Mouse (Mus musculus): ENCODE results near the gene Tesc. TPM values are rescaled to one million over a fixed set of nuclear protein-coding genes. Genes with fewer than 3 reads are reported as not detected.

Gene Tesc
- polyA plus RNA-seq, 1 experiment from 2014 or later = 29.5 TPM

DNA sequence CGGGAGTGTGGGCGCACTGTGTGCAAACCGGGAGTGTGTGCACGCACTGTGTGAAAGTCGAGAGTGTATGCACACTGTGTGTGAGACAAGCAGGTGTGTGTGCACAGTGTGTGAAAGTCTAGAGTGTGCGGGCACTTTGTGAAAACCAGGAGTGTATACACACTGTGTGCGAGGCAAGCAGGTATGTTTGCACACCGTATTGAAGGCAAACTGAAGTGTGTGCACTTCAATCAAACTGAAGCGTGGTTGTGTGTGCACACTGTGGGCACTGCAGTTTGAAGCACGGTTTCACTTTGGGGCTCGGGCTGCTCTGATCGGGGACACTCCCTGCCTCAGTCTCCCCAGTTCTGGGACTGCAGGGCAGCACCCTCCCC is 1.5 kb downstream of the Tesc start:
- peaks cover 17% of the 10 kb centered on the region for H3K27me3 ChIP-seq
- DNase-seq (ENCODE audit: low read depth, low spot score) (no peak), ATAC-seq (no peak)
- POLR2A ChIA-PET = no interaction called here
- CTCF ChIA-PET = no interaction called here
- in situ Hi-C loops (cut with MboI; ENCODE audit: low pct_unique_long_range_greater_than_20kb) = no loop called here
- TF ChIP-seq CTCF (IDR thresholded peaks at IDR 0.05) = no peak

- no peak for DNase-seq (ENCODE audit: low read depth, low spot score)
- peak; percentile 29 for ATAC-seq
- in situ Hi-C loops (cut with MboI; ENCODE audit: low pct_unique_long_range_greater_than_20kb) = no loop called here
- CTCF ChIA-PET = no interaction called here
- H3K27me3 ChIP-seq = peaks cover 17% of the 10 kb centered on the region
- POLR2A ChIA-PET = no interaction called here
- no peak for TF ChIP-seq CTCF (IDR thresholded peaks at IDR 0.05)
Measured at GRCm38 (mm10) chr5:118029420-118029819, 1.9 kb downstream of the Tesc start.

DNA sequence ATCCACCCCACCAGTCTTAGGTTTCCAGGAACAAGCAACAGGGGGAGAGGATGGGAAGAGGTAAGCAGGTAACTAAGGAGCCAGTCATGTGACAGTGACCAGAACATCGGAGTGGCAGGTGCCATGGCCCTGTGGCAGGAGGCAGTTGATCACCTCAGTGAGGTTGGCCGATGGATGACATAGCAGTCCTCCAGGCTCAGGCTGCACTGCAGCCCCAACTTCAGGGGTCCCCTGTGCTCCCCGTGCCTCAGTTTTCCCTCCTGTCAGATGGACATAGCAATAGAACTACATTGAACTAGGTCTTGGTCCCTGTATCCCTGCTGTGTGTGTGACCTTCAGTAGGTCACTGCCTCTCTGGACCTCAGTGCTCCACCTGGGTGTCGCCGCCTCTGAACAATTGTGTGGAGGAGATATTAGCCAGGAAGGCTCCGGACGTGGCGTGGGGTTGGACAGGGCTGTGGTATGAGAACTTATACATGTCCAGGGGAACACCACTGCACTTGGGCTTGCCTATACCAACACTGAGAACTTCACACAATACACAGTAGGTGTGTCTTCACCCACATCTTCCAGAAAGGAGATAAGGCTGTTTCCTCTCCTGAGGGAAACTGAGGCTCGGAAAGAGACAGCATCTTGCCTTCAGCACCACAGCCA is 2.6 kb downstream of the Tesc start:
- in situ Hi-C loops (cut with MboI; ENCODE audit: low pct_unique_long_range_greater_than_20kb) = no loop called here
- ATAC-seq (no peak), DNase-seq (ENCODE audit: low read depth, low spot score) (no peak)
- CTCF ChIA-PET = no interaction called here
- no peak for TF ChIP-seq CTCF (IDR thresholded peaks at IDR 0.05)
- POLR2A ChIA-PET = no interaction called here
- peaks cover 17% of the 10 kb centered on the region for H3K27me3 ChIP-seq

DNA sequence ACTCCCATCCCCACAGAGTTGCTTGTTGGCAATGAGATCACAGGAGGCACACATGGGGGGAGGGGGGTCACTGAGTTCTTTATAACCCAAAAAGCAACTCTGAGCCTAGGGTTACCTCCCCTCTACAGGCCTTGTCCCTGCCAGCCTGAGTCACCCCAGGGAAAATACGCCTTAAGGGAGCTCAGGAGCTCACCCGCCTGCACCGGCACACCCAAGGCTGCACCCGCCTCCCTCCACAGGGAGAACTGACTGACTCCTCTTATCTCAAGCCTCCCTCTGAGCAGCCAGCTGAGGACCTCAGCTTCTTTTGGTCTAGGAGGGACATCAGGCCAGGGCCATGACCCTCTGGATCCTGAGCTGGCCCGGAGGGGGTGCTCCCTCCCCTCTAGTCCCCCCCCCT is 3.5 kb downstream of the Tesc start:
- TF ChIP-seq CTCF (IDR thresholded peaks at IDR 0.05) = no peak

GRCm38 (mm10) chr5:118031508-118031907 is 4.0 kb downstream of the Tesc start:
- in situ Hi-C loops (cut with MboI; ENCODE audit: low pct_unique_long_range_greater_than_20kb) = no loop called here
- no peak for TF ChIP-seq CTCF (IDR thresholded peaks at IDR 0.05)
- H3K27me3 ChIP-seq = peaks cover 17% of the 10 kb centered on the region
- DNase-seq (ENCODE audit: low read depth, low spot score) (no peak), ATAC-seq (no peak)
- POLR2A ChIA-PET = no interaction called here
- CTCF ChIA-PET = interaction anchor here (1.0 kb wide), 1 partner anchor 35 kb away, joined by 3 read pairs; no protein-coding TSS in a partner anchor

More for the DNA sequence above, 3.5 kb downstream of the Tesc start:
- ChIA-PET CTCF (interaction anchor here (1.0 kb wide), 1 partner anchor 36 kb away, joined by 3 read pairs; no protein-coding TSS in a partner anchor), POLR2A (interaction anchor here (0.5 kb wide), 1 partner anchor 11 kb away, joined by 3 read pairs; no protein-coding TSS in a partner anchor)
- H3K27me3 ChIP-seq = peaks cover 17% of the 10 kb centered on the region
- no peak for ATAC-seq
- no peak for DNase-seq (ENCODE audit: low read depth, low spot score)
- in situ Hi-C loops (cut with MboI; ENCODE audit: low pct_unique_long_range_greater_than_20kb) = no loop called here

- no peak for ATAC-seq
- DNase-seq (ENCODE audit: low read depth, low spot score) = no peak
Measured at GRCm38 (mm10) chr5:118033328-118033727, 5.8 kb downstream of the Tesc start.

GRCm38 (mm10) chr5:118033740-118034139 is 6.2 kb downstream of the Tesc start:
- CTCF ChIA-PET = no interaction called here
- ATAC-seq (no peak), DNase-seq (ENCODE audit: low read depth, low spot score) (no peak)
- TF ChIP-seq CTCF (IDR thresholded peaks at IDR 0.05) = no peak
- H3K27me3 ChIP-seq = peaks cover 2% of the 10 kb centered on the region
- POLR2A ChIA-PET = no interaction called here
- in situ Hi-C loops (cut with MboI; ENCODE audit: low pct_unique_long_range_greater_than_20kb) = no loop called here

More at GRCm38 (mm10) chr5:118033328-118033727, 5.8 kb downstream of the Tesc start:
- H3K27me3 ChIP-seq = peaks cover 5% of the 10 kb centered on the region
- in situ Hi-C loops (cut with MboI; ENCODE audit: low pct_unique_long_range_greater_than_20kb) = no loop called here
- TF ChIP-seq CTCF (IDR thresholded peaks at IDR 0.05) = no peak
- CTCF ChIA-PET = no interaction called here
- POLR2A ChIA-PET = no interaction called here

GRCm38 (mm10) chr5:118034632-118035031 is 7.1 kb downstream of the Tesc start:
- POLR2A ChIA-PET = no interaction called here

DNA sequence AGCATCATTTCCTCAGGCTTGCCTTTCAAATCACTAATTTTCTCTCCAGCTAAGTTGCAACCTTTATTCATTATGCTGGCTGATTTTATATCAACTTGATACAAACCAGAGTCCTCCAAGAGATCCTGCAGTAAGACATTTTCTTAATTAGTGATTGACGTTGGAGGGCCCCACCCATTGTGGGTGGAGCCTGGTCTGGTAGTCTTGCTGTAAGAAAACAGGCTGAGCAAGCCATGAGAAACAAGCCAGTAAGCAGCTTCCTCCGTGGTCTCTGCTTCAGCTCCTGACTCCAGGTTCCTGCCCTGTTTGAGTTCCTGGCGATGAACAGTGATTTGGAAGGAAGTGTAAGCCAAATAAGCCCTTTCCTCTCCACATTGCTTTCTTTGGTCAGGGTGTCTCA is 8.2 kb downstream of the Tesc start:
- no peak for ATAC-seq
- H3K27me3 ChIP-seq = no peaks in the 10 kb centered on the region
- DNase-seq (ENCODE audit: low read depth, low spot score) = no peak
- POLR2A ChIA-PET = interaction anchor here (1.1 kb wide), 1 partner anchor 8 kb away, joined by 4 read pairs; the partner anchor contains the start of gene Tesc
- in situ Hi-C loops (cut with MboI; ENCODE audit: low pct_unique_long_range_greater_than_20kb) = no loop called here
- no peak for TF ChIP-seq CTCF (IDR thresholded peaks at IDR 0.05)
- CTCF ChIA-PET = interaction anchor here (1.6 kb wide), 1 partner anchor 34 kb away, joined by 9 read pairs; no protein-coding TSS in a partner anchor

More at GRCm38 (mm10) chr5:118034632-118035031, 7.1 kb downstream of the Tesc start:
- CTCF ChIA-PET = no interaction called here
- DNase-seq (ENCODE audit: low read depth, low spot score) = no peak
- ATAC-seq = no peak
- no peaks in the 10 kb centered on the region for H3K27me3 ChIP-seq
- TF ChIP-seq CTCF (IDR thresholded peaks at IDR 0.05) = no peak
- in situ Hi-C loops (cut with MboI; ENCODE audit: low pct_unique_long_range_greater_than_20kb) = no loop called here

DNA sequence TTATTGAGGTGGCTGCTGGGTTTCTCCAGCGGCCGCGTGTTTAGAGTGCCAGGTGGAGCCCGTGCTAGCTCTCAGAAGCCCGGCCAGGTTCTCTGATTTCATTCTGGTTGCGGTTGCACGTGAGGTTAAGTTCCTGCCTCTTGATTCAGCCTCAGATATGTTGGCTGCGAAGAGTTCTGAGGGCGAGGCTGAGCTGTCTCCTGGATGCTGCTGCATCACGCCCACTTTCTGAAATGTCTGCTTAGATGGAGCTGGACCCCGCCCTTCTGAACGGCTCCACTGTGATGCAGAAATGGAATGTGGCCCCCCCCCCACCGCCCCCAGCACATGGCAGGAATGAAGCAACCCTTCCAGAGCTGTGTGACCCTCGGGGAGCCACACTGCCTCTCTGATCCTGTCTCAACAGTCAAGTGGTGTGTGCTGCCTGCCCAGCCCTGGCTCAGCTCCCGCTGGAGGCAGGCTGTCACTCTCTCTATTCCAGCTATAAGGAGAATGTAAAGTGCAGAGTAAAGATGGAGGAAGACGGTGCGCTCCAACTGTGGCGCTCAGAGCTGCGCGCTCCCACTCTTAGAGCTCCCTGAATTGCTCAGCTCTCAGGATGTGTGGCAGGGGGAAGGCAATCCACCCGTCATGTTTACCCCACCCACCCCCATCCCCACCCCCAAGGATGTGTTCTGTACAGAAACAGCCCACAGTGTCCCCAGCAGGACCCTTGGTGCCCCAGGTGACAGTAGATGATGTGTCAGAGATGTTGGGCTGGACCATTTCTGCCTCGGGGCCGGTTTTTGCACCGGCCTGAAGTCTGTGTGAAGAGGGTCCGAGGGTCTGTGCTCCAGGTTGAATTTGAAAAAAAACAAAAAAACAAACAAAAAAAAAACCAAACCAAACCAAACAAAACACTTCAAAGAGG is 9.6 kb downstream of the Tesc start:
- ChIA-PET CTCF (interaction anchor here (1.0 to 1.8 kb wide), 6 partner anchors 12 to 32 kb away, joined by 3 to 9 read pairs (median 3); no protein-coding TSS in a partner anchor), POLR2A (interaction anchor here (0.6 to 1.1 kb wide), 2 partner anchors 9 to 11 kb away, joined by 3 to 4 read pairs; partner anchors contain the start of gene Tesc)
- TF ChIP-seq CTCF (IDR thresholded peaks at IDR 0.05) = no peak
- peak; percentile 19 for ATAC-seq
- DNase-seq (ENCODE audit: low read depth, low spot score) = no peak
- H3K27me3 ChIP-seq = no peaks in the 10 kb centered on the region
- in situ Hi-C loops (cut with MboI; ENCODE audit: low pct_unique_long_range_greater_than_20kb) = no loop called here
